Mouse (Mus musculus) neural tube, embryonic 12.5 days (tissue): ENCODE measurements around the gene Pakap. TPM values are rescaled to one million over a fixed set of nuclear protein-coding genes. Genes with fewer than 3 reads are reported as not detected.

Source experiments
- ATAC-seq: fragments of 200-750 bp; cut with Nextera tagmentation; 2 replicates; pipeline ENCODE4 v1.8.0; 2017; ENCODE audit warnings: low read depth, mild to moderate bottlenecking, moderate TSS enrichment, moderate library complexity; ENCODE audit not compliant: low FRiP score
- H3K27ac ChIP-seq: fragments of 300-500 bp; sonication (generic); 2 replicates; pipeline ENCODE4 v1.5.1; 2016
- H3K27me3 ChIP-seq: fragments of 300-500 bp; sonication (generic); replicated peaks from 2 replicates; pipeline ENCODE4 v1.6.1; 2016; ENCODE audit warnings: mild to moderate bottlenecking
- H3K36me3 ChIP-seq: fragments of 300-500 bp; sonication (generic); 2 replicates; pipeline ENCODE4 v1.6.1; 2016; ENCODE audit warnings: mild to moderate bottlenecking
- H3K4me1 ChIP-seq: fragments of 300-500 bp; sonication (generic); 2 replicates; pipeline ENCODE4 v1.6.1; 2016
- H3K4me2 ChIP-seq: fragments of 300-500 bp; sonication (generic); replicated peaks from 2 replicates; pipeline ENCODE4 v1.6.1; 2016; ENCODE audit warnings: mild to moderate bottlenecking
- H3K4me3 ChIP-seq: fragments of 300-500 bp; sonication (generic); 2 replicates; pipeline ENCODE4 v1.5.1; 2016
- H3K9ac ChIP-seq: fragments of 300-500 bp; sonication (generic); 2 replicates; pipeline ENCODE4 v1.6.1; 2016; ENCODE audit warnings: mild to moderate bottlenecking
- H3K9me3 ChIP-seq: fragments of 300-500 bp; sonication (generic); 2 replicates; pipeline ENCODE4 v1.6.1; 2016; ENCODE audit warnings: mild to moderate bottlenecking
- WGBS: fragments of 180-500 bp; shearing (Covaris S2); methylation state at CpG from one replicate; pipeline ENCODE4 v1.1.7; 2016; 5-methylcytosine and 5-hydroxymethylcytosine counted together
- polyA plus RNA-seq: library from polyadenylated mRNA; unstranded; fragments of >200 nt; fragmentation: Nextera tagmentation; extraction: Ambion mirVana; gene quantifications from 2 replicates; pipeline ENCODE4 v1.2.1, GENCODE M21; 2016

The Pakap gene
- polyA plus RNA-seq, 1 experiment from 2014 or later = 16.7 TPM

DNA sequence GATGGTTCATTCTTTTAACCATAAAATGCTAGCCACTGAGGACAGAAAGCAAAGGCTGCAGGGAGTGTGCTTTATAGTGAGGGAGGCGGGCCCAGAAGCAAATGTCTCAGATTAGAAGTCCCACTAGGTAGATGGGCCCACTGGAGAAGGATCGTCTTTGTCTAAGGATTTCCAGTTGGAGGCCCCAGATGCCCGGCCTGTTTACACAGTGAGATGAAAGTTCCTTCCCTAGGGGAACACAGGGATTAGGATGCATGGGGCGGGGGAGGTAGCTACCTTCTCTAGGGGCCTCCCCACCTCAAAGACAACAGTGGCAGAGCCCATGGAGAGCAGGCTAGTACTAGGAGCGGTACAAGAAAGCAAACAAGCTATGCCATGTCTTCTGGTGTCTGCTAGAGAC, 327.2 kb downstream of the Pakap start:
- no peak for ATAC-seq
- Histone ChIP-seq H3K4me3 (no peak overlapping the region), H3K36me3 (0 out of 2 replicates have a peak, but pooled peaks cover 6% of the 10 kb centered on the region), H3K27ac (no peak overlapping the region), H3K4me1 (peaks cover 25% of the 10 kb centered on the region; the same call in 1 of the 2 replicates), H3K27me3 (no peaks in the 10 kb centered on the region), H3K4me2 (no peak overlapping the region), H3K9ac (no peak overlapping the region), H3K9me3 (no peaks in the 10 kb centered on the region)
- 46% methylated on average over 5 of the region's 5 CpGs for WGBS

DNA sequence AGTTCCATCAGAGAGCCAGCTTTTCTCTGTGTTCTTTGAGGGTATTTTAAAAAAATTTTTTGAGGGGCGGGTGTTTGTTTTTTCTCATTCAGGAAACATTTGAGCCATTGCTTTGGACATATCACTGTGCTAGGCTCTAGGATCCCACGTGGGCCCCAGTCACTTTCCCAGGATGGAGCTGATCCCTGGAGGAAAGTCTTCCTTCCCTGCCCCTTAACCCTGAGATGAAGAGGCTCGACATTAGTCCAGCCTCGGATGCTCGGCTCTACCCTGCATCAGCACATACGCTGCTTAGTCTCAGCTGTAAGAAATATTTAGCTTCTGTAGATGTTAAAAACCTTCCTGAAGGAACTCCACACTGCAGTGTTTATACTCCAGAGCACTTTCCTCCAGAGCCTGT, 327.9 kb downstream of the Pakap start:
- Histone ChIP-seq H3K36me3 (0 out of 2 replicates have a peak, but pooled peaks cover 6% of the 10 kb centered on the region), H3K4me3 (no peak overlapping the region), H3K27me3 (no peaks in the 10 kb centered on the region), H3K9ac (no peak overlapping the region), H3K27ac (no peak overlapping the region; the same call in 1 of the 2 replicates), H3K4me1 (peaks cover 25% of the 10 kb centered on the region; the same call in 1 of the 2 replicates), H3K4me2 (no peak overlapping the region), H3K9me3 (no peaks in the 10 kb centered on the region)
- WGBS = 68% methylated on average over 6 of the region's 6 CpGs
- no peak for ATAC-seq

DNA sequence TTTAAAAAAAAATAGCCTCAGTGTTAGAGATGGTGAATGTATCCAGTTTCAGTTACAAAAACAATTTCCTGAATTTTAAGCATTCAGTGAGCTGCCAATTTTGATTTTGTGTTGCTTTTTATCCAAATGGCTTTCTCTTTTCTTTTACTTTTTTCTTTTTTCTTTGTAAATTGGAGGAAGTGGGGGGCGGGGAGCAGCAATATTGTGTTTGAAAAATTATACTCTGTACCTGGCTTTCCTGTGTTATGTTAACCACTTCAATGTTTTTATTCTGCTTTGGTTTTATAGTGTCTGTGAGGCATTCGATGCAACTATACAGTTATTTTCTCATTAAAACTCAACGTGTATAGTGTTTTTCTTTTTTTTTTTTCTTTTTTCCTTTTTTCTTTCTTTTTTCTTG, 328.7 kb downstream of the Pakap start:
- Histone ChIP-seq H3K27ac (no peak overlapping the region), H3K4me1 (peaks cover 18% of the 10 kb centered on the region; the same call in 1 of the 2 replicates), H3K9ac (no peak overlapping the region), H3K4me2 (no peak overlapping the region), H3K4me3 (no peak overlapping the region), H3K36me3 (0 out of 2 replicates have a peak, but pooled peaks cover 6% of the 10 kb centered on the region), H3K9me3 (no peaks in the 10 kb centered on the region), H3K27me3 (no peaks in the 10 kb centered on the region)
- WGBS = 90% methylated on average over 3 of the region's 3 CpGs
- no peak for ATAC-seq

DNA sequence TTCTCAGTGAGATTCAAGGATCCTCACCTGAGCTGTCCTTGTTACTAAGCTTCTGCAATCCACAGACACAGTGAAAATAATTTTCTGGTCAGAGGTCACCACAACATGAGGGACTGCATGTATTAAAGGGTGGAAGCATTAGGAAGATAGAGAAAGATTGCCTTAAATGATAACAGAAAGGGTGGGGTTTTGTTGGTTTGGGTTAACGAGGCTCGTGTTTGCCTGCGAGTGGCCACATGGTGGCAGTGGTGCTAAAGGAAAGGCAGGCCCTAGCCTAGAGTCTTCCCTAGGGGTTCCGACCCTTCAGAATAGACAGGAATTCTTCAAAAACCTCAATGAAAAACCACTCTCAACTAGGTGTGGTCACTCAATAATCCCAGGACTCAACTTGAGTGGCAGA, 333.2 kb downstream of the Pakap start:
- no peak overlapping the region for H3K27ac ChIP-seq
- no peak overlapping the region for H3K9ac ChIP-seq
- H3K4me2 ChIP-seq = no peak overlapping the region
- H3K4me1 ChIP-seq = no peaks in the 10 kb centered on the region
- WGBS = 13% methylated on average over 4 of the region's 4 CpGs
- H3K27me3 ChIP-seq = no peaks in the 10 kb centered on the region
- no peaks in the 10 kb centered on the region for H3K9me3 ChIP-seq
- no peaks in the 10 kb centered on the region for H3K36me3 ChIP-seq
- H3K4me3 ChIP-seq = no peak overlapping the region
- peak; percentile 54; the same call in 1 of the 2 replicates for ATAC-seq

DNA sequence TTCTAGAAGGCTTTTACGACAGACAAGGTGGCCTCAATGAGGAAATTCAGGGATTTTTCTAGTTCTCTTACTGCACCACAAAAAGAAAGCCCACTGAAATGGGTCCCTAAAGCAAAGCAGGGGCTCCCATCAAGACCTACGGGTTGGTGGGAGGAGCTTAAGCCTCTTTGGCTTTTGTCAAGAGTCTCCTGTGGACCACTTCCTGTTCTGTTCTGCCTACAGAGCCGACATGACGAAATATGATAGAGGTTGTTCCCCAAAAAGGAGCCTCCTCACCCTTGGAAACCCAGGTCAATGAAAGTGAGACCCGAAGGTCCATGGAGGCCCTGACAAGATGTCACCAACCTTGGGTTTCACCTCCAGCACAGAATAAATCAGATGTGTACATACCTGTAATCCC, 334.6 kb downstream of the Pakap start:
- 85% methylated on average over 5 of the region's 5 CpGs for WGBS
- H3K4me1 ChIP-seq = no peaks in the 10 kb centered on the region
- no peak overlapping the region for H3K4me3 ChIP-seq
- no peak overlapping the region for H3K9ac ChIP-seq
- no peaks in the 10 kb centered on the region for H3K36me3 ChIP-seq
- no peak overlapping the region for H3K27ac ChIP-seq
- no peak for ATAC-seq
- H3K9me3 ChIP-seq = no peaks in the 10 kb centered on the region
- no peaks in the 10 kb centered on the region for H3K27me3 ChIP-seq
- no peak overlapping the region for H3K4me2 ChIP-seq

DNA sequence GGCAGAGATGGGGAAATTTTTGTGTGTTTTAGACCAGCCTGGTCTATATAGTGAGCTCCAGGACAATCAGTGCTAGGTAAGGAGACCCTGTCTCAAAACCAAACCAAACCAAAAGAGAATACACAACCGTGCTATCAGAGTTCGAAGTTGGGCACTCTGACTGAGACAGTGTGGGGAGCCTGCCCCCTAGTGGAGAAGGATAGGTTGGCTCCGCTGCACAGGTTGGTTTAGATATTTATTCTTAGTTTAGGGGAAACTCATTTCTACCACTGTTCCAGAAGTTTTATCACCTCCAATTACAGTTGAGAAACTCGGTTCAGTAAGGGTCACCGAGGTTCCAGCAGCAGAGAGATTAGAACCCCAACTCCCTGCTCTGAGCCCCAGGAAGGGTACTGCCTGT, 336.2 kb downstream of the Pakap start:
- Histone ChIP-seq H3K4me1 (no peaks in the 10 kb centered on the region), H3K27me3 (no peaks in the 10 kb centered on the region), H3K36me3 (no peaks in the 10 kb centered on the region), H3K27ac (no peak overlapping the region), H3K9ac (no peak overlapping the region), H3K4me2 (no peak overlapping the region), H3K9me3 (no peaks in the 10 kb centered on the region), H3K4me3 (no peak overlapping the region)
- 12% methylated on average over 5 of the region's 5 CpGs for WGBS
- peak; percentile 52 for ATAC-seq

- no peak overlapping the region for H3K9ac ChIP-seq
- 26% methylated on average over 9 of the region's 9 CpGs for WGBS
- no peak overlapping the region for H3K27ac ChIP-seq
- H3K4me3 ChIP-seq = no peak overlapping the region
- H3K36me3 ChIP-seq = no peaks in the 10 kb centered on the region
- no peak for ATAC-seq
- H3K9me3 ChIP-seq = no peaks in the 10 kb centered on the region
- no peak overlapping the region for H3K4me2 ChIP-seq
- H3K4me1 ChIP-seq = no peaks in the 10 kb centered on the region
- H3K27me3 ChIP-seq = no peaks in the 10 kb centered on the region
Measured at GRCm38 (mm10) chr4:57904638-57905037, 336.7 kb downstream of the Pakap start.

DNA sequence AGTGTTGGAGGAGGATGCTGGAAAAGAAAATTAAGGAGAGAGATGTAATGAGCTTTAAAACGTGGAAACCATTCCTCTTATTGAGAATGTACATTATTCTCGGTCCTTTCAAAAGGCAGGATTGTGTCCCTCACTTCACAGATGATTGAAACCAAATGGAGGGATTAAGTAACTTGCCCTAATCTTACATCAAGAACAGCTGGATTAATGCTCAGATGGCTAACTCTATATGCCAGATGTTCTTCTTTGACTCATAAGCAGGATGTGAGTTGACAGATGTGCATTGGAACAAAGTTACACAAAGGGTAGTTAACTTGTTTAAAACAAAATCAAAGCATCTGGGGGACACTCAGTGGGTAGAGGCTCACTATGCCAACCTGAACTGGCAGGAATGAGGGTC, 338.7 kb downstream of the Pakap start:
- 60% methylated on average over 2 of the region's 2 CpGs for WGBS
- Histone ChIP-seq H3K4me3 (no peak overlapping the region), H3K9me3 (no peaks in the 10 kb centered on the region), H3K27ac (no peak overlapping the region), H3K27me3 (no peaks in the 10 kb centered on the region), H3K4me1 (no peaks in the 10 kb centered on the region), H3K36me3 (no peaks in the 10 kb centered on the region), H3K9ac (no peak overlapping the region), H3K4me2 (no peak overlapping the region)
- no peak for ATAC-seq

GRCm38 (mm10) chr4:57908860-57909259, 340.9 kb downstream of the Pakap start:
- H3K27ac ChIP-seq = no peak overlapping the region
- no peaks in the 10 kb centered on the region for H3K36me3 ChIP-seq
- H3K4me1 ChIP-seq = no peaks in the 10 kb centered on the region
- H3K27me3 ChIP-seq = no peaks in the 10 kb centered on the region
- no peak overlapping the region for H3K9ac ChIP-seq
- H3K4me2 ChIP-seq = no peak overlapping the region
- ATAC-seq = no peak
- 83% methylated on average over 6 of the region's 6 CpGs for WGBS
- H3K9me3 ChIP-seq = no peaks in the 10 kb centered on the region
- no peak overlapping the region for H3K4me3 ChIP-seq

GRCm38 (mm10) chr4:57913021-57913420, 345.0 kb downstream of the Pakap start:
- H3K27me3 ChIP-seq = peaks cover 10% of the 10 kb centered on the region
- no peak overlapping the region for H3K4me2 ChIP-seq
- H3K27ac ChIP-seq = no peak overlapping the region
- H3K4me1 ChIP-seq = no peaks in the 10 kb centered on the region
- no peaks in the 10 kb centered on the region for H3K9me3 ChIP-seq
- H3K9ac ChIP-seq = no peak overlapping the region
- no peak for ATAC-seq
- no peaks in the 10 kb centered on the region for H3K36me3 ChIP-seq
- H3K4me3 ChIP-seq = no peak overlapping the region

GRCm38 (mm10) chr4:57914193-57915190, 346.5 kb downstream of the Pakap start:
- no peak overlapping the region for H3K4me2 ChIP-seq
- peaks cover 2% of the 10 kb centered on the region; the same call in 1 of the 2 replicates for H3K4me1 ChIP-seq
- H3K27ac ChIP-seq = no peak overlapping the region
- peaks cover 10% of the 10 kb centered on the region for H3K27me3 ChIP-seq
- 77% methylated on average over 10 of the region's 10 CpGs for WGBS
- no peak overlapping the region for H3K4me3 ChIP-seq
- H3K36me3 ChIP-seq = no peaks in the 10 kb centered on the region
- no peak for ATAC-seq
- H3K9me3 ChIP-seq = no peaks in the 10 kb centered on the region
- no peak overlapping the region for H3K9ac ChIP-seq

GRCm38 (mm10) chr4:57915216-57915965, 347.4 kb downstream of the Pakap start:
- Histone ChIP-seq H3K9ac (no peak overlapping the region), H3K9me3 (no peaks in the 10 kb centered on the region), H3K27ac (no peak overlapping the region), H3K4me2 (peak overlapping the region; percentile 35; the same call in 1 of the 2 replicates), H3K27me3 (peaks cover 10% of the 10 kb centered on the region), H3K4me3 (no peak overlapping the region), H3K36me3 (no peaks in the 10 kb centered on the region), H3K4me1 (peaks cover 11% of the 10 kb centered on the region; the same call in 1 of the 2 replicates)
- WGBS = 50% methylated on average over 17 of the region's 17 CpGs
- ATAC-seq = no peak
